Mouse (Mus musculus) thymus, postnatal 14 days (tissue): ENCODE results near the gene Timm22.

Source experiments
- DNase-seq: peaks from one replicate; pipeline ENCODE4 v3.0.0; 2021

The Timm22 gene

GRCm38 (mm10) chr11:76392532-76392931 is 14.2 kb upstream of the Timm22 start:
- no peak for DNase-seq

- DNase-seq = no peak
Measured at GRCm38 (mm10) chr11:76392996-76393395, 13.8 kb upstream of the Timm22 start.

GRCm38 (mm10) chr11:76397650-76398311 is 9.0 kb upstream of the Timm22 start:
- DNase-seq = peak; percentile 31

GRCm38 (mm10) chr11:76398312-76398797 is 8.4 kb upstream of the Timm22 start:
- no peak for DNase-seq

GRCm38 (mm10) chr11:76398798-76399586 is 7.8 kb upstream of the Timm22 start, which contains the start of gene Nxn:
TSS of gene Nxn (minus strand) at chr11:76399140.
- DNase-seq = peak; percentile 95

GRCm38 (mm10) chr11:76399587-76400330 is 7.0 kb upstream of the Timm22 start:
- DNase-seq = peak; percentile 55

GRCm38 (mm10) chr11:76401398-76401797 is 5.4 kb upstream of the Timm22 start:
- no peak for DNase-seq

GRCm38 (mm10) chr11:76405113-76405512 is 1.6 kb upstream of the Timm22 start:
- no peak for DNase-seq

- DNase-seq = peak; percentile 40
Measured at GRCm38 (mm10) chr11:76405626-76406264, 1.0 kb upstream of the Timm22 start.

- DNase-seq = peak; percentile 62
Measured at GRCm38 (mm10) chr11:76410826-76411225, 4.1 kb downstream of the Timm22 start.

GRCm38 (mm10) chr11:76413202-76413601 is 6.5 kb downstream of the Timm22 start:
- DNase-seq = no peak

GRCm38 (mm10) chr11:76415001-76415400 is 8.2 kb downstream of the Timm22 start:
- DNase-seq = no peak

GRCm38 (mm10) chr11:76415985-76416384 is 9.2 kb downstream of the Timm22 start:
- no peak for DNase-seq

- DNase-seq = no peak
Measured at GRCm38 (mm10) chr11:76418423-76418822, 11.7 kb downstream of the Timm22 start.

- peak; percentile 53 for DNase-seq
Measured at GRCm38 (mm10) chr11:76419179-76419578, 12.4 kb downstream of the Timm22 start.

GRCm38 (mm10) chr11:76420896-76421295 is 14.1 kb downstream of the Timm22 start:
- no peak for DNase-seq

GRCm38 (mm10) chr11:76425749-76426148 is 19.0 kb downstream of the Timm22 start:
- no peak for DNase-seq

- no peak for DNase-seq
Measured at GRCm38 (mm10) chr11:76427781-76428180, 21.0 kb downstream of the Timm22 start.

- peak; percentile 86 for DNase-seq
Measured at GRCm38 (mm10) chr11:76429046-76429445, 22.3 kb downstream of the Timm22 start.

GRCm38 (mm10) chr11:76429556-76429955 is 22.8 kb downstream of the Timm22 start:
- DNase-seq = no peak

GRCm38 (mm10) chr11:76429966-76430631 is 23.3 kb downstream of the Timm22 start:
- no peak for DNase-seq

GRCm38 (mm10) chr11:76436009-76436408 is 29.3 kb downstream of the Timm22 start:
- no peak for DNase-seq
